Mouse (Mus musculus): ENCODE measurements around the gene Dbil5.
"Not testable (repeated sequence)": the region's sequence is repeated elsewhere in the genome, so short reads cannot be mapped to it uniquely, and the experiment has no call there.

Dbil5 gene

GRCm38 (mm10) chr11:76217390-76217800 is at the start of gene Dbil5, which contains the start of gene Gemin4:
TSS of gene Dbil5 (plus strand) at chr11:76217608.
TSS of gene Gemin4 (minus strand) at chr11:76217664.
- peak; percentile 92 to 98 for DNase-seq (ENCODE audit: low spot score in 2 of 2)

- no peak for DNase-seq (ENCODE audit: low spot score in 2 of 2)
Observed at GRCm38 (mm10) chr11:76168976-76169375, 48.4 kb upstream of the Dbil5 start.

GRCm38 (mm10) chr11:76170207-76170606 is 47.2 kb upstream of the Dbil5 start:
- no peak for DNase-seq (ENCODE audit: low spot score in 2 of 2)

- DNase-seq (ENCODE audit: low spot score in 2 of 2), result peak in 1 of 2 experiments; percentile 31
Observed at GRCm38 (mm10) chr11:76178726-76179494, 38.5 kb upstream of the Dbil5 start.

GRCm38 (mm10) chr11:76179495-76180145 is 37.8 kb upstream of the Dbil5 start, which contains the start of the genes Vps53 and Fam57a:
TSS of gene Vps53 (minus strand) at chr11:76179647.
TSS of gene Fam57a (plus strand) at chr11:76179671.
- DNase-seq (ENCODE audit: low spot score in 2 of 2), result peak; percentile 80 to 83

GRCm38 (mm10) chr11:76180146-76180540 is 37.3 kb upstream of the Dbil5 start:
- DNase-seq (ENCODE audit: low spot score in 2 of 2), result no peak

- no peak for DNase-seq (ENCODE audit: low spot score in 2 of 2)
Observed at GRCm38 (mm10) chr11:76183745-76184144, 33.7 kb upstream of the Dbil5 start.

GRCm38 (mm10) chr11:76186908-76187307 is 30.5 kb upstream of the Dbil5 start:
- no peak for DNase-seq (ENCODE audit: low spot score in 2 of 2)

GRCm38 (mm10) chr11:76196275-76196976 is 21.0 kb upstream of the Dbil5 start:
- no peak for DNase-seq (ENCODE audit: low spot score in 2 of 2)

- no peak for DNase-seq (ENCODE audit: low spot score in 2 of 2)
Observed at GRCm38 (mm10) chr11:76196977-76197469, 20.4 kb upstream of the Dbil5 start.

- peak; percentile 57 to 82 for DNase-seq (ENCODE audit: low spot score in 2 of 2)
Observed at GRCm38 (mm10) chr11:76201761-76202674, 15.4 kb upstream of the Dbil5 start.

GRCm38 (mm10) chr11:76206793-76207192 is 10.6 kb upstream of the Dbil5 start:
- no peak for DNase-seq (ENCODE audit: low spot score in 2 of 2)

GRCm38 (mm10) chr11:76210228-76210985 is 7.0 kb upstream of the Dbil5 start:
- no peak for DNase-seq (ENCODE audit: low spot score in 2 of 2)

GRCm38 (mm10) chr11:76211595-76211994 is 5.8 kb upstream of the Dbil5 start:
- DNase-seq (ENCODE audit: low spot score in 2 of 2), result not testable (repeated sequence)

GRCm38 (mm10) chr11:76213841-76214240 is 3.6 kb upstream of the Dbil5 start:
- no peak for DNase-seq (ENCODE audit: low spot score in 2 of 2)

- DNase-seq (ENCODE audit: low spot score in 2 of 2), result no peak
Observed at GRCm38 (mm10) chr11:76215011-76215410, 2.4 kb upstream of the Dbil5 start.

GRCm38 (mm10) chr11:76216049-76216540 is 1.3 kb upstream of the Dbil5 start:
- no peak for DNase-seq (ENCODE audit: low spot score in 2 of 2)

GRCm38 (mm10) chr11:76216681-76217389 is 573 bp upstream of the Dbil5 start:
- DNase-seq (ENCODE audit: low spot score in 2 of 2), result peak in 1 of 2 experiments; percentile 26

GRCm38 (mm10) chr11:76224631-76225030 is 7.2 kb downstream of the Dbil5 start:
- DNase-seq (ENCODE audit: low spot score in 2 of 2), result no peak

Data from spleen, postnatal 10 days (tissue).